Mouse (Mus musculus) heart, postnatal 10 days (tissue): ENCODE measurements around the gene Try10. TPM values are rescaled to one million over a fixed set of nuclear protein-coding genes. Genes with fewer than 3 reads are reported as not detected.
"Not testable (repeated sequence)": the region's sequence is repeated elsewhere in the genome, so short reads cannot be mapped to it uniquely, and the experiment has no call there.

Source experiments
- DNase-seq, 2 experiments: peaks; one replicate each; pipeline ENCODE4 v3.0.0; 2021
- intact Hi-C: fragments of 180-260 bp; cut with DNase I; formaldehyde crosslinking; loops from one replicate; pipeline ENCODE4 v1.15.1; 2025
- total RNA-seq, 2 experiments: library from RNA; stranded (reverse); gene quantifications; 2 replicates each; pipeline ENCODE4 v1.2.3; 2021

Gene Try10
- not detected for total RNA-seq

DNA sequence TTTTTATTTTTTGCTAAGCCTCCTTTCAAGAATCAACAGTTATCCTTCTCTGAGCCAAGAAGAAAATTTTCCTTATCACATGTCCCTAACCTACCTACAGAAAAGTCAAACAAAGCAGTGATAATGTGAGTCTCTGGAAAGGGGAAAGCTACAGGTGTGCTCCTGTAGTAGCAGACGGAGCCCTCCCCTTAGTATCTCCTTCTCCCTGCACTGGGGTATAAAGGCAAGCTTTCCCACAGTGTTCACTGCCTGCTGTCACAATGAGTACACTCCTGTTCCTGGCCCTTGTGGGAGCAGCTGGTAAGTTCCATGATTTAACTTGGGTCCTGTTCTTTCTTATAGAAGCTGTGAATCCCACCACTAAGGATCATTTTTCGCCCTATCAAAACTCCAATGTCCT, at the start of gene Try10:
Gene Try10, plus strand, starts transcription at position 174 of the 400 bp plus-strand sequence.
- no peak for DNase-seq
- intact Hi-C loops: loop anchor here (2.0 kb wide), 1 partner anchor 65 kb away; no protein-coding TSS in a partner anchor

DNA sequence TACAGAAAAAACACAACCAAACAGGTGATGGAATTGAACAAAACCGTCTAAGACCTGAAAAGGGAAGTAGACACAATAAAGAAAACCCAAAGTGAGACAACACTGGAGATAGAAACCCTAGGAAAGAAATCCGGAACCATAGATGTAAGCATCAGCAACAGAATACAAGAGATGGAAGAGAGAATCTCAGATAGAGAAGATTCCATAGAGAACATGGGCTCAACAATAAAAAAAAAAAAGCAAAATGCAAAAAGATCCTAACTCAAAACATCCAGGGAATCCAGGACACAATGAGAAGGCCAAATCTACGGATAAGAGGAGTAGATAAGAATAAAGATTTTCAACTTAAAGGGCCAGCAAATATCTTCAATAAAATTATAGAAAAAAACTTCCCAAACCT, 37.2 kb upstream of the Try10 start, which contains the start of gene Try5:
Gene Try5, minus strand, starts transcription at position 101 of the 400 bp plus-strand sequence.
- intact Hi-C loops, DNase-seq: not testable (repeated sequence)

DNA sequence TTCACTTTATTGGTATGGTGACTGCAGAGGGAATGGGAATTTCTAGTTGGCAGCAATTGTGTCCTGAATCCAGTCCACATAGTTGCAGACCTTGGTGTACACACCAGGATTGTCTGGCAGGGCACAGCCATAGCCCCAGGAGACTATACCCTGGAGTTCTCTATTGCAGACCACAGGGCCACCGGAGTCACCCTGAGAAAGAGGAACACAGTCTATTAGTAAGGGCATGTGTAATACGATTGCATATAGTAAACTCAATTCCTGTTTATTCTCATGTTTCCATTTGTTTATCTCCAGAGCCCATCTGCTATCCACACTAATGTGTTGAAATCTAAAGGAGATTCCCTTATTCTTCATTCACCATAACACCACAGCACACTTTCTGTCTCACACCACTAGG, 19.9 kb downstream of the Try10 start:
- intact Hi-C loops, DNase-seq: not testable (repeated sequence)

DNA sequence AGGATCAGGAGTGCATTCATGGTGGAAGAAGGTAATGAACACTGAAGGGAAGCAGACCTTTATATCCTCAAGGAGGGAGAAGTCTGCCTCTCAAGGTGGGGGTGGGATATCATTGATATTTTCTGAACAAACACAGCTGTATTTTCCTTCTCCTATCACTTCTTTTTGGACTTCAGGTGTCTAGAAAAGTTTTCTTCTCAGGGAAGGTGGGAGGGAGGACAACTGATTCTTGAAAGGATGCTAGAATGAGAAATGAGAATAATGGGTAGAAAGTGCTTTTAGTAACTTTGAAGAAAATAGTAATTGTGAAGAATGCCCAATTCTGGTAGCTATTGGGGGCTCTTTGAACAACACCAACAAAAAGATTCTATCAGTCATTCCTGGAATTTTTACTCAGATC, 23.7 kb downstream of the Try10 start, which contains the start of gene Prss3:
Gene Prss3, minus strand, starts transcription at position 101 of the 400 bp plus-strand sequence.
- DNase-seq, intact Hi-C loops: not testable (repeated sequence)

DNA sequence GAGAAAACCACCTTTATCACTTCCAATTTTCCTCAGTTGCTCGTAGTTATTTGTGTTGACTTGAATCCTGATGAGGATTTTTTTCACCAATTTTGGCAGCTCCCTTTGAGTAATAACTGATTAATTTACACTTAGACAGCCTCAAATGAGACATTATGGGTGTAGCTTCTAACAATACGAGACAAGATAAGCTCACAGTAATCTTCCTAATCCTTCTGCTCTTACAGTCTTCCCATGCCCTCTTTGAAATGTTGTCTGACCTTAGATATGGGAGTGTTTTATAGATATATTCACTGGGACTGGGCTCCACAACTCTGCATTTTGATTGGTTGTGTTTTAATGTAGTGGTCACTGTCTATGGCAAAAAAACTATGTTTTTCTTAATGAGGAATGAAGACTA, 32.9 kb downstream of the Try10 start:
- no peak for DNase-seq
- intact Hi-C loops: no loop called here

DNA sequence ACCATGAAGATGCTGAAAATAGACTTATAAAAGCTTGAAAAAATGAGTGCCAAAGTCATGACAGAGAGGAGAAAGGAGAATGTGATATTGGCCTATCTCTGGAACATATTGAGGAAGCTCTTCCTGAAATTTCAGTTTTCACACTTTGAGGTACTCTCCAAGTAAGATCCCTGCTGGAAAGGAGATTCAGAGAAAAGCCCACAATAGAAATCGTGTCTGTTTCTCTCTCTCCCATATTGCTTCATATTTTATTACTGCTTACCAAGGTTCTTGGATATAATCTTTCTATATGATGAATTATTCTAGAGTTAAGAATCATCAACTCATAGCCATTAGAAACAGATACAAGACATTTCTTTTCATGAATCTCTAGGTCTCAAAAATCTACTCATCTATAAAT, 37.7 kb downstream of the Try10 start:
- DNase-seq, intact Hi-C loops: not testable (repeated sequence)

DNA sequence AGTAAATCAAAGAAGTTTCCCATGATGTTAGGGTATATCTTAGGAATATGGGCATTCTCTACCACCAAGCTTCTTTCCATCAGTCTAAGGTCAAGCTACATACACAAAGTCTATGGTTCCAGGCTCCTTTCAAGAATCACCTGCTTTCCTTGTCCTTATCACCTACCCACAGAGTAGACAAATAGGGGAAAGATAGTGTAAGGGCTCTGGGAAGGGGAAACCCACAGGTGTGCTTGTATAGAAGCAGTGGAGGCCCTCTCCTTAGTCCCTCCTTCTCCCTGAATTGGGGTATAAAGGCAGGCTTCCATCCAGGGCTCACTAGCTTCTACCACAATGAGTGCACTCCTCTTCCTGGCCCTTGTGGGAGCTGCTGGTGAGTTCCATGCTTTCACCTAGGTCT, 38.2 kb downstream of the Try10 start, which contains the start of gene Gm5771:
Gene Gm5771, plus strand, starts transcription at position 301 of the 400 bp plus-strand sequence.
- DNase-seq, intact Hi-C loops: not testable (repeated sequence)

Other genes starting within 250 kb of the Try10 start
- gene Try4, start 51.8 kb upstream of the Try10 start, total RNA-seq: not detected
- not detected for gene Try5, start 37.3 kb upstream of the Try10 start, total RNA-seq
- not detected for gene Prss3, start 23.6 kb downstream of the Try10 start, total RNA-seq
- gene Gm5771, start 38.3 kb downstream of the Try10 start, total RNA-seq: not detected
- gene Gm10334, start 92.0 kb downstream of the Try10 start, total RNA-seq: not detected
- gene Prss1, start 104.8 kb downstream of the Try10 start, total RNA-seq: not detected
- gene Prss2, start 167.7 kb downstream of the Try10 start, total RNA-seq: not detected